In genomic region chr4:107314479-107314805, GRCm38 (mm10) we compare ENCODE assay signal across 1 mouse cellular context.
TF ChIP-seq lines count a peak whose summit lies in the region.

No protein-coding gene starts in this region.

TF ChIP-seq in MEL, 35 proteins besides CTCF, POLR2A, EP300 and RAD21 (continued from another document):
- no peak for TF ChIP-seq ELF1 (IDR thresholded peaks at IDR 0.05; ENCODE audit: low read depth, low read length)
- peak; percentile 29; the same call in 1 of the 2 replicates for TF ChIP-seq MXI1 (IDR thresholded peaks at IDR 0.05; ENCODE audit: low read depth, low read length)
- no peak for TF ChIP-seq SMC3 (IDR thresholded peaks at IDR 0.05; ENCODE audit: low read depth, low read length)
- TF ChIP-seq GABPA (IDR thresholded peaks at IDR 0.05; ENCODE audit: low read depth, low read length) = no peak
- no peak for TF ChIP-seq NELFE (IDR thresholded peaks at IDR 0.05; ENCODE audit: low read depth, low read length)
